Mouse (Mus musculus): ENCODE measurements around the gene Prkn.

GRCm38 (mm10) chr17:12051031-12051430 lies 1210.8 kb downstream of the Prkn start:
- TF ChIP-seq FLI1 (IDR thresholded peaks at IDR 0.05; ENCODE audit: low read length) (no peak), GATA1 (IDR thresholded peaks at IDR 0.05; ENCODE audit: borderline replicate concordance, low read length) (no peak)
